Mouse (Mus musculus): ENCODE results near the gene Kcnf1. TPM values are rescaled to one million over a fixed set of nuclear protein-coding genes. Genes with fewer than 3 reads are reported as not detected.
"Not testable (repeated sequence)": the region's sequence is repeated elsewhere in the genome, so short reads cannot be mapped to it uniquely, and the experiment has no call there.

Kcnf1 gene
- polyA plus RNA-seq, 1 experiment from 2014 or later: 4.2 TPM

DNA sequence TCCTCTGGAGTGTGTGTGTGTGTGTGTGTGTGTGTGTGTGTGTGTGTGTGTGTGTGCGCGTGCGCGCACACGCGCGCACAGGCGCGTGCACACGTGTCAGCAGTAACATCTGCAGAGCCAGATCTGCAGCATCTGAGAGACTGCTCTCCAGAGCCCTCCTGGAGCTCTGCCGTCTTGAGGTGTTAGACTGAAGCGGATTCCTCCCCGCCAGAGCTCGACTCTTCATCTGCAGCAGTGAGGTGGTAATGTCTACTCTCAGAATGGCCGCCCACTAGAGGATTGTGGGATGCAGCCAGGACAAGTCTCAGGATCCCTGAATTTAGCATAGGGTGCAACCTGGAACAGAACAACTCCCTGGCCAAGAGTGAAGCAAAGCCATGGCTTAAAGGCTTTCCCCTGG lies 19.1 kb downstream of the Kcnf1 start:
- 94% methylated on average over 15 of the region's 15 CpGs for WGBS
- no peaks in the 10 kb centered on the region for H3K4me1 ChIP-seq
- no peak overlapping the region for H3K4me2 ChIP-seq
- H3K36me3 ChIP-seq: no peaks in the 10 kb centered on the region
- ATAC-seq (ENCODE audit: low FRiP score): no peak
- no peak overlapping the region for H3K4me3 ChIP-seq (replicated peaks)
- H3K27me3 ChIP-seq (replicated peaks): no peaks in the 10 kb centered on the region
- no peaks in the 10 kb centered on the region for H3K9me3 ChIP-seq (replicated peaks)
- no peak overlapping the region for H3K27ac ChIP-seq (replicated peaks)
- H3K9ac ChIP-seq (replicated peaks): no peak overlapping the region

DNA sequence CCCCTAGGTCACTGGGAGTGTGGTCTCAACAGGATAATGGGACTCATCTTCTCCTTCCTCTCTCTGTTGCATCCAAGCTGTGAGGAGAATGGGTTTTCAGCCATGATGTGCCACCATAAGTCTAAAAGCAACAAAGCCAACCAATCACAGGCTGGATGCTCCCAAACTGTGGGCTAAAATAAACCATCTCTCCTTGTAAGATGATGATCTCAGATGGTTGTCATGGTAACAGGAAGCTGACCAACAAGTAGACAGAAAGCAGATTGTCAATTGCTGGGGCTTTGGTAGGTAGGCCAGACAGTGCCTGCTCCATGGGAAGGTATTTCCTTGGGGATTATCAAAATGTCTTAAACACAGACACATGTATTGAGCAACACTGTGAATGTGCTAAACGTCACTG lies 20.9 kb downstream of the Kcnf1 start:
- no peaks in the 10 kb centered on the region for H3K9me3 ChIP-seq (replicated peaks)
- ATAC-seq (ENCODE audit: low FRiP score): no peak
- no peak overlapping the region for H3K4me3 ChIP-seq (replicated peaks)
- no peak overlapping the region for H3K27ac ChIP-seq (replicated peaks)
- H3K36me3 ChIP-seq: no peaks in the 10 kb centered on the region
- H3K9ac ChIP-seq (replicated peaks): no peak overlapping the region
- H3K4me2 ChIP-seq: no peak overlapping the region
- no peaks in the 10 kb centered on the region for H3K27me3 ChIP-seq (replicated peaks)
- WGBS: 91% methylated on average over 1 of the region's 1 CpGs
- no peaks in the 10 kb centered on the region for H3K4me1 ChIP-seq

DNA sequence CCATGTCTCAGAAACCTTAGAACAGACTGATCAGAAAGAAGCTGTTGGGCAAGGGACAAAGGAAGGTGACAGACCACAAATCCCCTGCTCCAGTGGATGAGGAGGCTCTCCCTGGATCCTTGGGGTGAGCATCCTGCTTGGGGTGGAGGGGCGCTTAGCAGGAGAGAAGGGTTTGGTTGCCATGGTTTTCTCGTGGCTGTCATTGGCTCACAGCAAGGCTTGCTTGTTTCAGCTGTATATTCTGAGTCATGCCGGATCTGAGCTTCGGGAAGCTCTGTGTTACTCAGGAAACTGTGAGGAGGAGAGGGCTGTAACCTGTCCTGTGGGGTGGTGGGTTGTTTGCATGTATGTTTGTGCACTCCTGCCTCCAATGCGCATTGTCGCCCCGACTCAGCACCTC lies 23.8 kb downstream of the Kcnf1 start:
- Histone ChIP-seq H3K27ac (replicated peaks) (no peak overlapping the region), H3K9me3 (replicated peaks) (no peaks in the 10 kb centered on the region), H3K27me3 (replicated peaks) (no peaks in the 10 kb centered on the region), H3K4me2 (no peak overlapping the region), H3K36me3 (no peaks in the 10 kb centered on the region), H3K4me3 (replicated peaks) (no peak overlapping the region), H3K4me1 (no peaks in the 10 kb centered on the region), H3K9ac (replicated peaks) (no peak overlapping the region)
- WGBS: 68% methylated on average over 7 of the region's 7 CpGs
- ATAC-seq (ENCODE audit: low FRiP score): no peak

DNA sequence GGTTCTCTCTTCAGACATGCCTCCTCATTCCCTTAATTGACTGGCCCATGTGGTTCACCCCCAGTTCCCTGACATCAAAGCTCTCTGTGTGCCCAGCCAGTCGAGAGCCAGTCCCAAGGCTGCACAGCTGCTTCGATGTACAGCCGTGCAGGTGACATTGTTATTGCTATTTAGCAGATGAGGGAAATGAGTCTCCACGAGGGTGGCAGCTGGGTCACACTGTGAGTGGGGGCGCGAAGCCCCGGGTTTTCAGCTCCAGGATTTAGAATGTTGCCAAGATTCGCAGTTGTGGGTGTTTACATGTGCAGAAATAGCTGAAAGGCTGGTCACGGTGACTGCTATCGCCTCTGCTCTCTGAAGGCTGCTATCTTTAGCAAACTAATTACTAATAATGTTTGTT lies 27.8 kb downstream of the Kcnf1 start:
- H3K4me1 ChIP-seq: no peaks in the 10 kb centered on the region
- no peaks in the 10 kb centered on the region for H3K27me3 ChIP-seq (replicated peaks)
- H3K36me3 ChIP-seq: no peaks in the 10 kb centered on the region
- 48% methylated on average over 10 of the region's 10 CpGs for WGBS
- no peaks in the 10 kb centered on the region for H3K9me3 ChIP-seq (replicated peaks)
- H3K4me3 ChIP-seq (replicated peaks): no peak overlapping the region
- no peak for ATAC-seq (ENCODE audit: low FRiP score)
- H3K4me2 ChIP-seq: no peak overlapping the region
- no peak overlapping the region for H3K9ac ChIP-seq (replicated peaks)
- no peak overlapping the region for H3K27ac ChIP-seq (replicated peaks)

DNA sequence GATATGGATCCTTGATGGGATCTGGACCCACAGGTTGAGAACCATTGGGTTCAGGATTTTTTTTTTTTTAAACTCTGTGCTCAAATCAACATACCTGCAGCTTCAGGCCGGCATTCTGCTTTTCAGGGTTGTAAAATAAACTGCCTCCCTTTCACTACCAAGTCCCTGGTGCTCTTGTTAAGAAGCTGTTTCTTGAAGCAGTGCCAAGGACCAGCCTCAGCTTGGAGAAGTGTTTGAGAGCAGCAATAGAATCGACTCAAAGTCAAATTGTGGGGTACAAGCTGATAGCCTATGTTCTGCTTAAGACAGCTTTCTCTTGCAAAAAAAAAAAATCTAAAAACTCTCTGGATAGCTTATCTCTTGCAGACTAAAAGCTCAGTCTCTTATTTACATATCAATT lies 34.9 kb downstream of the Kcnf1 start:
- 17% methylated on average over 2 of the region's 2 CpGs for WGBS
- no peak overlapping the region for H3K9ac ChIP-seq (replicated peaks)

GRCm38 (mm10) chr12:17140436-17140835 lies 36.3 kb downstream of the Kcnf1 start:
- Histone ChIP-seq H3K36me3 (no peaks in the 10 kb centered on the region), H3K9me3 (replicated peaks) (no peaks in the 10 kb centered on the region), H3K27ac (replicated peaks) (no peak overlapping the region), H3K4me3 (replicated peaks) (no peak overlapping the region), H3K4me1 (peaks cover 3% of the 10 kb centered on the region; the same call in 1 of the 2 replicates), H3K4me2 (no peak overlapping the region), H3K9ac (replicated peaks) (no peak overlapping the region), H3K27me3 (replicated peaks) (no peaks in the 10 kb centered on the region)
- WGBS: 91% methylated on average over 3 of the region's 3 CpGs
- no peak for ATAC-seq (ENCODE audit: low FRiP score)

More for the DNA sequence above, 34.9 kb downstream of the Kcnf1 start:
- Histone ChIP-seq H3K27ac (replicated peaks) (no peak overlapping the region), H3K36me3 (no peaks in the 10 kb centered on the region), H3K9me3 (replicated peaks) (no peaks in the 10 kb centered on the region), H3K4me3 (replicated peaks) (no peak overlapping the region), H3K27me3 (replicated peaks) (no peaks in the 10 kb centered on the region), H3K4me1 (peaks cover 3% of the 10 kb centered on the region; the same call in 1 of the 2 replicates), H3K4me2 (no peak overlapping the region)
- ATAC-seq (ENCODE audit: low FRiP score): no peak

DNA sequence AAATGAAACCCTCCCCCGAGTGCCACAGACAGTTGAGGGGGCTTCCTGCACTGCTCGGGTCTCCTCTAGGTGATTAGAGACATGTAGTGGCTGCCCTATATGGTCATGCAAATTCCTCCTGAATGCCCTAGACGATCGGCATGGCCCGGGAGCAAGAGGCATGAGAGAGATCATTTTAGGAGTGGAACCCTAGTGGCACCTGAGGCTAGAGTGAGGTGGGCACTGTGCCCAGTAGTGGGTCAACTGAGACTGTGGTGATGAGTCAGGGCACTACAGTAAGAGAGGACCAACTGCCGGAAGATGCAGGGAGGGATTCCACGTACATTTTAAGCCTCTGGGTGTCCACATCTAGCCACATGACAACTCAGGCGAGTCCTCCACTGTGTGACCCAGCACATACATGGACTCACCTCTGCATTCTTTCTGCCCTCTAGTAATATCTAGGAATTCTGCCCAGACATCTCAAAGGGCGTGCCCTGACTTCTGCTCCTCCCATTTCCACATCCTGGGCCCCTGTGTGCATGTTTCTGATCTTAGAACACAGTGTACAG lies 42.1 kb downstream of the Kcnf1 start:
- WGBS: 83% methylated on average over 9 of the region's 9 CpGs
- H3K36me3 ChIP-seq: no peaks in the 10 kb centered on the region
- no peak overlapping the region for H3K4me2 ChIP-seq
- no peak overlapping the region for H3K27ac ChIP-seq (replicated peaks)
- no peak for ATAC-seq (ENCODE audit: low FRiP score)
- H3K4me1 ChIP-seq: no peaks in the 10 kb centered on the region
- H3K27me3 ChIP-seq (replicated peaks): no peaks in the 10 kb centered on the region
- no peak overlapping the region for H3K9ac ChIP-seq (replicated peaks)
- H3K4me3 ChIP-seq (replicated peaks): no peak overlapping the region
- H3K9me3 ChIP-seq (replicated peaks): no peaks in the 10 kb centered on the region

DNA sequence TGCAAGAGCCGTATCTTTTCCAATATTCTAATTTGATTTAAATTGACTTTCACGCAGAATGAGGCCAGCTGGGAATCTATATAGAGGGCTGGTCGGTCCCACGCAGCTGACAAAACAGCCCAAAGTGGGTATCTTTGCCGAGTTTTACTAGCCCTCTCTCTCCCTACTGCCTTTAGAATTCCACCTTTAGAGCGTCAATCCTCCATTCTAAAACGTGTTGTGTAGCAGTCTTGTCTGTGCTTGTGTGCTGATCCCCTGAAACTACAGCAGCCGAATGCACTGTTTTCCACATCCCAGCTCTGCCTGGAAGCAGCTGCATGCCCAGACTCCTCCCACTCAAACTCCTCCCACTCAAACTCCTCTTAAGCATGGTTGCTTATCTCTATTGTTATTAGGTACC lies 44.4 kb downstream of the Kcnf1 start:
- Histone ChIP-seq H3K4me3 (replicated peaks) (no peak overlapping the region), H3K27me3 (replicated peaks) (no peaks in the 10 kb centered on the region), H3K36me3 (no peaks in the 10 kb centered on the region), H3K4me2 (no peak overlapping the region), H3K9ac (replicated peaks) (no peak overlapping the region), H3K9me3 (replicated peaks) (no peaks in the 10 kb centered on the region), H3K4me1 (no peaks in the 10 kb centered on the region), H3K27ac (replicated peaks) (no peak overlapping the region)
- no peak for ATAC-seq (ENCODE audit: low FRiP score)
- WGBS: 70% methylated on average over 8 of the region's 8 CpGs

GRCm38 (mm10) chr12:17131563-17131962 lies 45.1 kb downstream of the Kcnf1 start:
- Histone ChIP-seq H3K4me3 (replicated peaks) (no peak overlapping the region), H3K27me3 (replicated peaks) (no peaks in the 10 kb centered on the region), H3K27ac (replicated peaks) (no peak overlapping the region), H3K36me3 (no peaks in the 10 kb centered on the region), H3K4me1 (no peaks in the 10 kb centered on the region), H3K9me3 (replicated peaks) (no peaks in the 10 kb centered on the region), H3K4me2 (no peak overlapping the region), H3K9ac (replicated peaks) (no peak overlapping the region)
- no peak for ATAC-seq (ENCODE audit: low FRiP score)
- 93% methylated on average over 10 of the region's 10 CpGs for WGBS

- H3K9ac ChIP-seq (replicated peaks); H3K9me3 ChIP-seq (replicated peaks); ATAC-seq (ENCODE audit: low FRiP score); H3K27me3 ChIP-seq (replicated peaks); H3K27ac ChIP-seq (replicated peaks); H3K4me1 ChIP-seq; H3K4me2 ChIP-seq; H3K4me3 ChIP-seq (replicated peaks); H3K36me3 ChIP-seq: not testable (repeated sequence)
- WGBS: 98% methylated on average over 11 of the region's 12 CpGs
Measured at GRCm38 (mm10) chr12:17122881-17123280, 53.8 kb downstream of the Kcnf1 start.

Other genes with a start within 250 kb of the Kcnf1 start
- 2.0 and 6.8 TPM in 2 replicates for gene Pqlc3, start 176.5 kb downstream of the Kcnf1 start, polyA plus RNA-seq (2015; fragmentation: Nextera tagmentation; extraction: Ambion mirVana)
- gene 2410004P03Rik, start 165.2 kb downstream of the Kcnf1 start, polyA plus RNA-seq (2015; fragmentation: Nextera tagmentation; extraction: Ambion mirVana): 5.0 and 5.5 TPM in 2 replicates
- gene Pdia6, start 89.7 kb upstream of the Kcnf1 start, polyA plus RNA-seq (2015; fragmentation: Nextera tagmentation; extraction: Ambion mirVana): 280 and 319 TPM in 2 replicates
- gene Atp6v1c2, start 152.5 kb upstream of the Kcnf1 start, polyA plus RNA-seq (2015; fragmentation: Nextera tagmentation; extraction: Ambion mirVana): 0.41 and 0.43 TPM in 2 replicates
- 20.2 and 21.6 TPM in 2 replicates for gene Nol10, start 171.6 kb upstream of the Kcnf1 start, polyA plus RNA-seq (2015; fragmentation: Nextera tagmentation; extraction: Ambion mirVana)

All from neural tube, embryonic 15.5 days (tissue).